Mouse (Mus musculus): ENCODE measurements around the gene Ciapin1. TPM values are rescaled to one million over a fixed set of nuclear protein-coding genes. Genes with fewer than 3 reads are reported as not detected.
A peak's percentile ranks its signal among the peaks of the same experiment; 100 is the strongest.

The Ciapin1 gene
- polyA plus RNA-seq, 1 experiment, result 32.0 TPM

- TF ChIP-seq CTCF (IDR thresholded peaks at IDR 0.05; ENCODE audit: extremely low read depth, insufficient read length, insufficient replicate concordance, low read depth, low read length), result no peak
- no peak for TF ChIP-seq POLR2A (IDR thresholded peaks at IDR 0.05; ENCODE audit: low read depth, low read length)
- no peak overlapping the region for H3K27ac ChIP-seq (ENCODE audit: insufficient read depth, low read depth, low read length)
- WGBS, result 52% methylated on average over 7 of the region's 7 CpGs
- peaks cover 7% of the 10 kb centered on the region for H3K4me1 ChIP-seq (ENCODE audit: control insufficient read depth, insufficient read depth, insufficient read length, low read length)
- no peaks in the 10 kb centered on the region for H3K36me3 ChIP-seq (ENCODE audit: control insufficient read depth, insufficient read depth, low read length)
- H3K4me3 ChIP-seq (ENCODE audit: low read depth, low read length), result no peak overlapping the region
- H3K27me3 ChIP-seq (ENCODE audit: control insufficient read depth, insufficient read depth, low read length), result no peaks in the 10 kb centered on the region
Measured at GRCm38 (mm10) chr8:94800278-94800968, 37.7 kb downstream of the Ciapin1 start.

- 89% methylated on average over 2 of the region's 2 CpGs for WGBS
- Histone ChIP-seq H3K4me3 (ENCODE audit: low read depth, low read length) (no peak overlapping the region), H3K27me3 (ENCODE audit: control insufficient read depth, insufficient read depth, low read length) (no peaks in the 10 kb centered on the region), H3K27ac (ENCODE audit: insufficient read depth, low read depth, low read length) (no peak overlapping the region), H3K4me1 (ENCODE audit: control insufficient read depth, insufficient read depth, insufficient read length, low read length) (peaks cover 4% of the 10 kb centered on the region; the same call in 1 of the 2 replicates), H3K36me3 (ENCODE audit: control insufficient read depth, insufficient read depth, low read length) (no peaks in the 10 kb centered on the region)
- TF ChIP-seq POLR2A (IDR thresholded peaks at IDR 0.05; ENCODE audit: low read depth, low read length), result no peak
- no peak for TF ChIP-seq CTCF (IDR thresholded peaks at IDR 0.05; ENCODE audit: extremely low read depth, insufficient read length, insufficient replicate concordance, low read depth, low read length)
Measured at GRCm38 (mm10) chr8:94794782-94795181, 43.4 kb downstream of the Ciapin1 start.

GRCm38 (mm10) chr8:94794368-94794767, 43.8 kb downstream of the Ciapin1 start:
- TF ChIP-seq CTCF (IDR thresholded peaks at IDR 0.05; ENCODE audit: extremely low read depth, insufficient read length, insufficient replicate concordance, low read depth, low read length) (no peak), POLR2A (IDR thresholded peaks at IDR 0.05; ENCODE audit: low read depth, low read length) (no peak)
- Histone ChIP-seq H3K27ac (ENCODE audit: insufficient read depth, low read depth, low read length) (no peak overlapping the region), H3K36me3 (ENCODE audit: control insufficient read depth, insufficient read depth, low read length) (no peaks in the 10 kb centered on the region), H3K27me3 (ENCODE audit: control insufficient read depth, insufficient read depth, low read length) (no peaks in the 10 kb centered on the region), H3K4me1 (ENCODE audit: control insufficient read depth, insufficient read depth, insufficient read length, low read length) (peaks cover 6% of the 10 kb centered on the region; the same call in 1 of the 2 replicates), H3K4me3 (ENCODE audit: low read depth, low read length) (no peak overlapping the region)
- WGBS, result 94% methylated on average over 4 of the region's 4 CpGs

GRCm38 (mm10) chr8:94789256-94789955, 48.8 kb downstream of the Ciapin1 start:
- WGBS, result 73% methylated on average over 10 of the region's 10 CpGs
- Histone ChIP-seq H3K27ac (ENCODE audit: insufficient read depth, low read depth, low read length) (peak overlapping the region; percentile 84), H3K27me3 (ENCODE audit: control insufficient read depth, insufficient read depth, low read length) (no peaks in the 10 kb centered on the region), H3K4me3 (ENCODE audit: low read depth, low read length) (no peak overlapping the region), H3K36me3 (ENCODE audit: control insufficient read depth, insufficient read depth, low read length) (no peaks in the 10 kb centered on the region), H3K4me1 (ENCODE audit: control insufficient read depth, insufficient read depth, insufficient read length, low read length) (peaks cover 34% of the 10 kb centered on the region)
- TF ChIP-seq CTCF (IDR thresholded peaks at IDR 0.05; ENCODE audit: extremely low read depth, insufficient read length, insufficient replicate concordance, low read depth, low read length) (no peak), POLR2A (IDR thresholded peaks at IDR 0.05; ENCODE audit: low read depth, low read length) (no peak)

DNA sequence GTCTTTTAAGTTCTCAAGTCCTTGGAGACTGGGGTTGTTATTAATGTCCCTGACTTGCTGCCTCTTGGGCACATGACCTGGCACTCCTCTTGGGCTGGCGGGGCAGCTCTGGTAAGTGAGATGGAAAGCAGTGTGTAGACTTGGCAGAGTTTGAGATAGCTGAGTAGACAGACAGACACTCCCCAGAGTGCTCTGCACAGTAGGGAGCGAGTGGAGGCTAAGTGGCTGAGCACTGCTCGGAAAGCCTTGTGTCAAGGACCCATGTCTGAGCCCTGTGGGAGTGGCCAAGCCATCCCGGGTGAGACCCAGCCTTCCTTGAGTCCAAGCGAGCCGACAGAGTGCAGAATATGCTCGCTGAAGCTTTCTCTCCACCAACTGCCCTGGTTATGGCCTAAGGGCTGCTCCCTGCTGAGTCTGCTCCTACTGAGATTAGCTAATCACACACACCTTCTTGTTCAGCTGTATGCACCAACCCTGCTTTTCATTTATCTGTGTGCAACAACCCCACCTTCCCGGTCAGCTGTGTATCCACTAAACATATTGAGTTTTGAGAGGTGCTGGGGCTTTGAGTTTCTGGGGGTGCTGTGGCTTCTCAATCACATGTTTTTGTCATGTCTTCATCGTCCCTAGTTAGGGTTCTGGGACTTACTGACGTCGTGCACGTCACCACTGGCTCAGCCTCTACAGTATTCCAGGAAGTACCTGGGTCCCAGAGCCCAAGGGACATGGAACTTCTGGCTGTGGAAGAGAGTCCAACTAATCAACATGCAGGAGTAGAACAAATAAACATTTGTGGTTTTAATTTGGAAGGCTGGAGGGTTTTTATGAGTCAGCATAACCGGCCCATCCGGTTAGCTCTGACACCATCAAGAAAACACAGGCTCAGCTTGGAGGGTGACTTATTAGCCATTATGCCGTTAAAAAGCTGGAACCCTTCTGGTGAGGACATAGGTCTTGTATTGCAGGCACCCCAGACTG, 50.3 kb downstream of the Ciapin1 start:
- Histone ChIP-seq H3K27ac (ENCODE audit: insufficient read depth, low read depth, low read length) (peak overlapping the region; percentile 87), H3K4me3 (ENCODE audit: low read depth, low read length) (no peak overlapping the region)

DNA sequence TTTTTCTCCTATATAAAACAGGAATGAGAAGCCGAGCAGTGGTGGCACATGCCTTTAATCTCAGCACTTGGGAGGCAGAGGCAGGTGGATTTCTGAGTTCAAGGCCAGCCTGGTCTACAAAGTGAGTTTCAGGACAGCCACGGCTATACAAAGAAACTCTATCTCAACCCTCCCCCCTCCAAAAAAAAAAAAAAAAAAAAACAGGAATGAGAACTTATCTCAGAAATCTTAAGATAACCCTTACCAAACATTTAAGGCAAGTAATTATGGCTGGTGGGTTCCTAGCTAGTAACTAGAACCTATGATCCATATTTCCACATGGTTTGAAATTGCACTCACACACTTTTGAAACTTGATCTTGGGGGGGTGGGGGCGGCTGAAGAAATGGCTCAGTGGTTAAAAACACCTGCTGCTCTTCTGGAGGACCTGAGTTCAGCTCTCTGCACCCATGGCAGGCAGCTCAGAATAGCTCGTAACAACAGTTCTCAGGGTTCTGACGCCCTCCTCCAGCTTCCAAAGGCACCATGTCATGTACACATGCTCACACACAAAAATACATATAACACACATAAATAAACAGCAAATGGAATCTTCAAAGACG, 52.1 kb downstream of the Ciapin1 start:
- Histone ChIP-seq H3K36me3 (ENCODE audit: control insufficient read depth, insufficient read depth, low read length) (no peaks in the 10 kb centered on the region), H3K4me1 (ENCODE audit: control insufficient read depth, insufficient read depth, insufficient read length, low read length) (peaks cover 51% of the 10 kb centered on the region), H3K27me3 (ENCODE audit: control insufficient read depth, insufficient read depth, low read length) (no peaks in the 10 kb centered on the region), H3K27ac (ENCODE audit: insufficient read depth, low read depth, low read length) (no peak overlapping the region), H3K4me3 (ENCODE audit: low read depth, low read length) (no peak overlapping the region)
- TF ChIP-seq POLR2A (IDR thresholded peaks at IDR 0.05; ENCODE audit: low read depth, low read length), result no peak
- TF ChIP-seq CTCF (IDR thresholded peaks at IDR 0.05; ENCODE audit: extremely low read depth, insufficient read length, insufficient replicate concordance, low read depth, low read length), result no peak
- 67% methylated on average over 6 of the region's 6 CpGs for WGBS

More for the DNA sequence above, 50.3 kb downstream of the Ciapin1 start:
- Histone ChIP-seq H3K4me1 (ENCODE audit: control insufficient read depth, insufficient read depth, insufficient read length, low read length) (peaks cover 40% of the 10 kb centered on the region), H3K36me3 (ENCODE audit: control insufficient read depth, insufficient read depth, low read length) (no peaks in the 10 kb centered on the region), H3K27me3 (ENCODE audit: control insufficient read depth, insufficient read depth, low read length) (no peaks in the 10 kb centered on the region)
- TF ChIP-seq POLR2A (IDR thresholded peaks at IDR 0.05; ENCODE audit: low read depth, low read length) (0 out of 2 replicates have a peak, but pooled peaks have one; percentile 16), CTCF (IDR thresholded peaks at IDR 0.05; ENCODE audit: extremely low read depth, insufficient read length, insufficient replicate concordance, low read depth, low read length) (no peak)
- 47% methylated on average over 15 of the region's 15 CpGs for WGBS
